Mouse (Mus musculus) stomach, postnatal 0 days (tissue): ENCODE measurements around the gene Rnf227. TPM values are rescaled to one million over a fixed set of nuclear protein-coding genes. Genes with fewer than 3 reads are reported as not detected.

Source experiments
- ATAC-seq: fragments of 200-750 bp; cut with Nextera tagmentation; 2 replicates; pipeline ENCODE4 v1.8.0; 2017; ENCODE audit not compliant: low FRiP score, low TSS enrichment
- DNase-seq: peaks from one replicate; pipeline ENCODE4 v3.0.0-alpha.2; 2016; ENCODE audit warnings: low spot score
- H3K27ac ChIP-seq: fragments of 300-500 bp; sonication (generic); replicated peaks from 2 replicates; pipeline ENCODE4 v1.5.1; 2014; ENCODE audit warnings: mild to moderate bottlenecking, control low read depth
- H3K27me3 ChIP-seq: fragments of 300-500 bp; sonication (generic); 2 replicates; pipeline ENCODE4 v1.6.1; 2014; ENCODE audit warnings: low read length; ENCODE audit not compliant: control insufficient read depth, insufficient read depth
- H3K36me3 ChIP-seq: fragments of 300-500 bp; sonication (generic); 2 replicates; pipeline ENCODE4 v1.6.1; 2014; ENCODE audit warnings: low read length, mixed read lengths; ENCODE audit not compliant: control insufficient read depth, insufficient read depth
- H3K4me1 ChIP-seq: fragments of 300-500 bp; sonication (generic); replicated peaks from 2 replicates; pipeline ENCODE4 v1.6.1; 2014; ENCODE audit warnings: antibody characterized with exemption; ENCODE audit not compliant: control insufficient read depth, insufficient read depth
- H3K4me2 ChIP-seq: fragments of 300-500 bp; sonication (generic); replicated peaks from 2 replicates; pipeline ENCODE4 v1.6.1; 2014; ENCODE audit warnings: low read depth, mild to moderate bottlenecking, control low read depth, moderate library complexity
- H3K4me3 ChIP-seq: fragments of 300-500 bp; sonication (generic); 2 replicates; pipeline ENCODE4 v1.5.1; 2014; ENCODE audit warnings: low read depth, low read length, control low read depth
- H3K9ac ChIP-seq: fragments of 300-500 bp; sonication (generic); 2 replicates; pipeline ENCODE4 v1.6.1; 2014; ENCODE audit warnings: mild to moderate bottlenecking, low read length, control low read depth, mixed read lengths
- H3K9me3 ChIP-seq: fragments of 300-500 bp; sonication (generic); 2 replicates; pipeline ENCODE4 v1.6.1; 2016; ENCODE audit warnings: low read length; ENCODE audit not compliant: control insufficient read depth
- CTCF ChIP-seq: IDR thresholded peaks from 2 replicates; pipeline ENCODE4 v1.5.1; 2016; ENCODE audit warnings: antibody characterized with exemption, low read depth, mild to moderate bottlenecking, moderate library complexity
- EP300 ChIP-seq: optimal IDR thresholded peaks from 2 replicates; pipeline ENCODE3; 2016; ENCODE audit warnings: antibody characterized with exemption
- WGBS: fragments of 180-500 bp; shearing (Covaris S2); extraction: QIAGEN DNeasy Blood & Tissue Kit; methylation state at CpG from one replicate; pipeline ENCODE4 v1.1.7; 2014; 5-methylcytosine and 5-hydroxymethylcytosine counted together
- polyA plus RNA-seq: library from polyadenylated mRNA; unstranded; fragments of >200 nt; fragmentation: Nextera tagmentation; extraction: Ambion mirVana; gene quantifications from 2 replicates; pipeline ENCODE4 v1.2.1, GENCODE M21; 2015

Rnf227 gene
- 46.2 and 49.4 TPM in 2 replicates for polyA plus RNA-seq

DNA sequence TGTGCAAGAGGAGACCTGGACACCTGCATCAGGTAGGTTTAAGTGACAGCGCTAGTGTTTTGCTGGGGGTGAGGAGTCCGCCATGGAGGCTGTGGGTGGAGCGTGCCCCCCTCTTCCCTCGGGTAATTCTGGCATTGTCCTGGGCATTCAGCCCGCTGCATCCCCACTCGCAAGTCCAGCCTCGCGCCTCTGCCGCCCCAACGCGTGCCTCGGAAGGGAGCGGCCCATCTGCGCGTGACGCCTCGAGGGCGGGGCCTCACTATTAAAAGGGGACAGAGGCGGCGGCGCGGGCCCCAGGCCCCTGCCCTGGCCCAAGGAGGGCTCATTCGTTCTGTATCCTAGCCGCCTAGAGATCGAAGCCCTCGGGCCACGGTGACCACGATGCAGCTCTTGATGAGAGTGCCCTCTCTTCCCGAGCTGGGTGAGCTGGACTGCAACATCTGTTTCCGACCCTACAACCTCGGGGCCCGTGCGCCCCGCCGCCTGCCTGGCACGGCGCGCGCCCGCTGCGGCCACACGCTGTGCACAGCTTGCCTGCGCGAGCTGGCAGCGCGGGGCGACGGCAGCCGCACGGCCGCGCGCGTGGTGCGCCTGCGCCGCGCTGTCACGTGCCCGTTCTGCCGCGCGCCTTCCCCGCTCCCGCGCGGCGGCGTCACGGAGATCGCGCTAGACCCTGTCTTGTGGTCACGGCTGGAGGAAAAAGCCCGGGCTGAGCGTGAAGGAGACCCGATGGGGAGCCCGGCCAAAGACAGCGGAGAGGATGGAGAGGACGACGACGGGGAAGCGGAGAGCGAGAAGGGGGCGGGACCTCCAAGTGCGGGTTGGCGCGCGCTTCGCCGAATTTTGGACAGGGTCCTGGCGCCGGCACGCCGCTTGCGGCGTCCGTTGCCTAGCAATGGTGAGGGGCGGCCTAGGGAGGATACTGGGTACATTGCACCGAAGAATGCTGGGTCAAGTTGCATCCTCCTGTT lies at the start of gene Rnf227:
Gene Rnf227 (plus strand): TSS at position 301 of the 971 bp plus-strand sequence.
- DNase-seq, result peak; percentile 69
- Histone ChIP-seq H3K27me3 (no peaks in the 10 kb centered on the region), H3K9ac (peak within 1 kb of the TSS; percentile 64), H3K4me2 (peak within 1 kb of the TSS; percentile 74), H3K27ac (peak within 1 kb of the TSS; percentile 69), H3K36me3 (peaks cover 11% of the 10 kb centered on the region), H3K4me1 (peaks cover 7% of the 10 kb centered on the region; the same call in 1 of the 2 replicates), H3K9me3 (no peaks in the 10 kb centered on the region), H3K4me3 (peak within 1 kb of the TSS; percentile 51)
- WGBS, result 2% methylated on average over 85 of the region's 99 CpGs
- TF ChIP-seq CTCF (no peak; the same call in 1 of the 2 replicates), EP300 (no peak)
- peak; percentile 84 for ATAC-seq

DNA sequence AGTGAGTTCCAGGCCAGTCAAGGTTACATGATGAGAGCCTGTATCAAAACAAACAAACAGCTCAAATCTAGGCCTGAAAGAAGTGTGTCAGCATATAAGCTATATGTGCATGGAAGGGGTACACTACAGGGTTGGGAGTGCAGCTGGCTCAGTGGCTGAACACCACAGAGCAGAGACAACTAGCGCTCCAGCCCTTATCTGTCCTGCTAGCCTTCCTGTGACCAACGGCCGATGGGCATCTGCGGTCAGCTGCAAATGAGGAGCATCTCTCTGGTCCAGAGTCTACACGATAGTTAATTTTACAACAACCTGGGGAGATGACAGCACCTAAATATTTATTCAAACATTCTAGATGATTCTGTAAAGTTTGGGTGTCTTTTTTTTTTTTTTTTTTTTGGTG lies 49.1 kb upstream of the Rnf227 start:
- no peak overlapping the region for H3K27ac ChIP-seq
- H3K27me3 ChIP-seq, result no peaks in the 10 kb centered on the region
- no peaks in the 10 kb centered on the region for H3K4me1 ChIP-seq
- no peaks in the 10 kb centered on the region for H3K36me3 ChIP-seq
- no peaks in the 10 kb centered on the region for H3K9me3 ChIP-seq
- no peak for DNase-seq
- no peak for TF ChIP-seq EP300
- TF ChIP-seq CTCF, result no peak
- no peak for ATAC-seq
- no peak overlapping the region for H3K9ac ChIP-seq
- no peak overlapping the region for H3K4me3 ChIP-seq
- 91% methylated on average over 5 of the region's 5 CpGs for WGBS
- H3K4me2 ChIP-seq, result no peak overlapping the region

DNA sequence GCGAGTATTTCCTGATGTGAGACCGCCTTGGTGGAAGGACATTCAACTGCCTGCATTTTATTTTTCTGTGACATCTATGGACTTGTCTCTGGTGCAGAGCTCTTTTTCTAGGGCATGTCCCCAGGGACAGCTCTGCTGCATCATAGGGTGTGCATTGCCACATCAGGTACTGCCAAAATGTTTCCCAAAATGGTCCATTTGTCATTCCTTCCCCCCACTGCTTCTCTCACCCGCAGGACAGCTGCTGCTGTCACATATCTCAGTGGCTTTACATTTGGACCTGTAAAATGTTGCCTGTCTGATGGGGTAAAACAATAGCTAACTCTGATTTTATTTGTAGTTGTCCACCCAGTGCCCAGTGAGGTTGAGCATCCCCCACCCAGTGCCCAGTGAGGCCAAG lies 45.0 kb upstream of the Rnf227 start:
- no peaks in the 10 kb centered on the region for H3K27me3 ChIP-seq
- WGBS, result 90% methylated on average over 3 of the region's 3 CpGs
- no peak for TF ChIP-seq CTCF
- TF ChIP-seq EP300, result no peak

DNA sequence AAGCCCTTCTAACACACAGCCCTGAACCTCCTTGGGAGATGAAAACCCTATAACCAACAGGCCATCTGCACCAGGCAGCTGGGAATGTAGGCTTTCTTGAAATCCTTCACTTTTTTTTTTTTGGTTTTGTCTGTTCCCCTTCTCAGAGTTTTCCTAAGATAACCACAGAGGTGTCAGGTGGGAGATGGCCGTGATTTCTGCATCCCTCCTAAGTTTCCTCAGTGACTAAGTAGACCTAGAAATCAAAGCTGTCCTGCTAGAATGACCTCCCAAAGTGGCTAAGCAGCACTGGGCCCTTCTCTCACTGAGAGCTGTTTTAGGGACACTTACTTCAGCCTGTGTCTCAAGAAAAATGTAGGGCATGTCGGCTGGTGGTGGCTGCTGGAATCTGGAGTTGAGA lies 42.5 kb upstream of the Rnf227 start:
- H3K4me1 ChIP-seq, result no peaks in the 10 kb centered on the region
- H3K9me3 ChIP-seq, result no peaks in the 10 kb centered on the region
- H3K27ac ChIP-seq, result no peak overlapping the region
- H3K36me3 ChIP-seq, result peaks cover 2% of the 10 kb centered on the region; the same call in 1 of the 2 replicates
- 90% methylated on average over 2 of the region's 2 CpGs for WGBS
- TF ChIP-seq EP300 (no peak), CTCF (no peak)
- no peak overlapping the region for H3K9ac ChIP-seq
- ATAC-seq (no peak), DNase-seq (no peak)
- H3K27me3 ChIP-seq, result no peaks in the 10 kb centered on the region
- H3K4me2 ChIP-seq, result no peak overlapping the region
- H3K4me3 ChIP-seq, result no peak overlapping the region

More for the DNA sequence above, 45.0 kb upstream of the Rnf227 start:
- Histone ChIP-seq H3K9me3 (no peaks in the 10 kb centered on the region), H3K4me2 (no peak overlapping the region), H3K4me3 (no peak overlapping the region), H3K4me1 (no peaks in the 10 kb centered on the region), H3K27ac (no peak overlapping the region), H3K9ac (no peak overlapping the region), H3K36me3 (no peaks in the 10 kb centered on the region)
- ATAC-seq (no peak), DNase-seq (no peak)

DNA sequence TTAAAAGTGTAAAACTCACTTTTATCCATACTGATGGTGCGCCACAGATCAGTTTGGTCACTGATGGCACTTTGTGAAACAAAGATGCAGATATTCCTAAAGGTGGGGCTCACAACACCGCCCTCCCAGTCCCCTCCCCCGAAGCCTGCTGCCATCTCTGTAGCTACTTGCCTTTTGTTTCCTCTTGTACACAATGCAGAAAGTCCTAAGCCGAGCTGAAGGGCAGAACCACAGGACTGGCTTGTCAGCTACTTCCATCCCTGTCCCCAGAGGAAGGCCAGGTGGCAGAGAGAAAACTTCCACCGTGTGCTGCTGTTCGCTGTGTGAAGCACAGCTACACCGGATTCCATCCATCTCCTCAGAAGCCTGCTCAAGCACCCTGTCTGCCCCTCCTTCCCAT lies 42.0 kb upstream of the Rnf227 start:
- WGBS, result 73% methylated on average over 7 of the region's 7 CpGs
- Histone ChIP-seq H3K4me2 (no peak overlapping the region), H3K9ac (no peak overlapping the region), H3K36me3 (peaks cover 3% of the 10 kb centered on the region; the same call in 1 of the 2 replicates), H3K9me3 (no peaks in the 10 kb centered on the region), H3K27ac (no peak overlapping the region), H3K27me3 (no peaks in the 10 kb centered on the region), H3K4me1 (no peaks in the 10 kb centered on the region), H3K4me3 (no peak overlapping the region)
- no peak for TF ChIP-seq EP300
- no peak for TF ChIP-seq CTCF
- DNase-seq (no peak), ATAC-seq (no peak)

DNA sequence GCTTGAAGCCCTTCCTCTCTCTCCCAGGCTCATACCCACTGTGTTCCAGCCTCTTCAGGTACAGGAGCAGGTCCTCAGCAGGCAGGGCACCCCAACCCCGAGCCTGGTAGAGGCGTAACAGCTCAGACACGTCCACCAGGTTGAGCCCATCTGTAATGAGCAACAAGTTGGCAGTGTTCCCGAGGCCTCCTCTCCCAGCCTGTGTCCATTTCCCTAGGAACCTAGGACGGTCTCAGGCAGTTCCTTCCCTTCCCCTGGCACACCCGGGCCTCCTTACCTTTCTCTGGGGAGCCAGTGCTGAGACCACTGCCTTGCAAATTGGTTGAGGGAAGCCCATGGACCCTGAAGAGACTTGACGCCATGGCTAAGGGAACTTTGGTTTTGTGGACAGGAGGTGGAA lies 37.4 kb upstream of the Rnf227 start:
- Histone ChIP-seq H3K4me3 (no peak overlapping the region), H3K4me1 (no peaks in the 10 kb centered on the region), H3K9me3 (no peaks in the 10 kb centered on the region), H3K9ac (no peak overlapping the region), H3K27me3 (no peaks in the 10 kb centered on the region), H3K4me2 (no peak overlapping the region), H3K36me3 (peaks cover 10% of the 10 kb centered on the region), H3K27ac (no peak overlapping the region)
- ATAC-seq, result no peak
- 72% methylated on average over 7 of the region's 7 CpGs for WGBS
- TF ChIP-seq CTCF (no peak), EP300 (no peak)
- DNase-seq, result no peak
